In the genomic region with DNA sequence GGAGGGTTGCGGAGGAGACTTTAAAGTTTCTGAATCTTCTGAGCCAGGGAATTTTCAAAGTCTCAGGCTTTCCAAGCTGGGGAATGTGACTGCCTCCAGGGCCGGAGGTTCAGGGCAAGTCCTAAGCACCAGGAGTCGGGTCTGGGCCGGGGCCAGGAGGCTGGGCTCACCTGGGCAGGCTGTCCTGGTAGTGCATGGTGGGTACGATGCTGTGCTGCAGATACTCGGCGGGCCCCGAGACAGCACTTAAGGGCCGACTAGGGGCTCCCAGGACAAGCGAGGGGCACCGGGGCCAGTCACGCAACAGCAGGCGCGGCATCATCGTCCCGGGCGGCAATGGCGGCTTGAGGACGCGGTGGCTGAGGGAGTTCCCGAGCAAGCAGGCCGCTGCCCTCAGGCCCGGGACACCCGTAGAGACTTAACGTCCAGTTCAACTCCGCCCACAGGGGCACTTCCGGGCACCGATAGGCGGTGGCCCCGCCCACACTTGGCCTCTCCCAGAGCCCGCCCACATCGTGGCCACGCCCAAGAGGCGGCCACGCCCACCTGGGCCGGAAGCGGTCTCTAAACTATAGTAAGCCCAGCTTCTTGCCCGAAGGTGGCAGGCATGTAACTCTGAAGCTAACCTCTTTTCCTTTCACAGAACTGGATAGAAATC, we compare ENCODE assay signal across 8 mouse cellular contexts. TPM values are rescaled to one million over a fixed set of nuclear protein-coding genes. Genes with fewer than 3 reads are reported as not detected.
A peak's percentile ranks its signal among the peaks of the same experiment; 100 is the strongest.
DNase-seq lines count a peak whose midpoint lies in the region; ATAC-seq and TF ChIP-seq lines count a peak whose summit lies in the region.

TSS of gene Cpt2 (minus strand) at position 466 of the 658 bp plus-strand sequence.

- peaks cover 3% of the 10 kb centered on the region; the same call in 1 of the 2 replicates for H3K79me2 ChIP-seq in MEL (ENCODE audit: control insufficient read depth, insufficient read depth, low read length, poor library complexity)

- TF ChIP-seq RAD21 in MEL (IDR thresholded peaks at IDR 0.05; ENCODE audit: low read depth, low read length): peak; percentile 57

- TF ChIP-seq POLR2A in MEL (IDR thresholded peaks at IDR 0.05; ENCODE audit: control insufficient read depth in 1 of 2, insufficient read depth in 1 of 2, low read depth in 1 of 2, low read length in 2 of 2, poor library complexity in 1 of 2): peak; percentile 78

- DNase-seq in MEL (ENCODE audit: low read depth, low spot score): peak; percentile 95
- peak; percentile 75 for DNase-seq in cerebellum, adult 8-10 months
- DNase-seq in hindbrain, embryonic 10.5 days (ENCODE audit: low spot score): peak; percentile 97
- peak; percentile 92 for DNase-seq in layer of hippocampus, adult 9-11 months
- DNase-seq in lung, postnatal 0 days (ENCODE audit: low spot score): peak; percentile 99
- DNase-seq in ovary, postnatal 14 days (ENCODE audit: low spot score): peak; percentile 94
- peak; percentile 94 for DNase-seq in thymus, postnatal 14 days

- peak in 1 of 2 experiments; percentile 21; a peak in 1 of 4 replicates for TF ChIP-seq EP300 in MEL (IDR thresholded peaks at IDR 0.05; ENCODE audit: low read depth in 1 of 2, low read length in 2 of 2)
- peak; percentile 55; the same call in 1 of the 2 replicates for TF ChIP-seq EP300 in lung, postnatal 0 days (IDR thresholded peaks at IDR 0.05)

- H3K36me3 ChIP-seq in MEL (ENCODE audit: control insufficient read depth in 1 of 2, insufficient read depth in 2 of 2, low read length in 2 of 2): peaks cover 0 to 27% of the 10 kb centered on the region in 2 experiments; a peak in 2 of 4 replicates
- H3K36me3 ChIP-seq in hindbrain, embryonic 10.5 days: peaks cover 8% of the 10 kb centered on the region; the same call in 1 of the 2 replicates
- H3K36me3 ChIP-seq in lung, postnatal 0 days (ENCODE audit: insufficient read depth, low read length): no peaks in the 10 kb centered on the region

- TF ChIP-seq CTCF in MEL (IDR thresholded peaks at IDR 0.05 in 2 of 3, conservative IDR thresholded peaks at IDR 0.05 in 1 of 3; ENCODE audit: control insufficient read depth in 1 of 3, insufficient read depth in 1 of 3, low read depth in 2 of 3, low read length in 3 of 3, poor library complexity in 1 of 3, severe bottlenecking in 1 of 3): peak in 2 of 3 experiments; percentile 7 to 48; a peak in 2 of 6 replicates
- peak; percentile 60 for TF ChIP-seq CTCF in lung, postnatal 0 days (IDR thresholded peaks at IDR 0.05)

- peak within 1 kb of the TSS; percentile 80 to 96 for H3K4me3 ChIP-seq in MEL (ENCODE audit: control insufficient read depth in 1 of 2, insufficient read depth in 1 of 2, low read depth in 2 of 2, low read length in 2 of 2)
- H3K4me3 ChIP-seq in hindbrain, embryonic 10.5 days: peak within 1 kb of the TSS; percentile 93
- H3K4me3 ChIP-seq in lung, postnatal 0 days (ENCODE audit: low read depth, low read length): peak within 1 kb of the TSS; percentile 72

- WGBS in hindbrain, embryonic 10.5 days: 2% methylated on average over 38 of the region's 38 CpGs
- WGBS in lung, postnatal 0 days: 1% methylated on average over 29 of the region's 38 CpGs

- H3K4me2 ChIP-seq in lung, postnatal 0 days (replicated peaks; ENCODE audit: low read depth, low read length): peak within 1 kb of the TSS; percentile 86

- no peaks in the 10 kb centered on the region for H3K27me3 ChIP-seq in MEL (ENCODE audit: control insufficient read depth in 1 of 2, insufficient read depth in 2 of 2, low read length in 2 of 2)
- no peaks in the 10 kb centered on the region for H3K27me3 ChIP-seq in hindbrain, embryonic 10.5 days (ENCODE audit: insufficient read depth, poor library complexity, severe bottlenecking)
- H3K27me3 ChIP-seq in lung, postnatal 0 days (replicated peaks; ENCODE audit: insufficient read depth, low read length): no peaks in the 10 kb centered on the region

- ATAC-seq in frontal cortex, adult (ENCODE audit: low TSS enrichment): peak; percentile 72
- peak; percentile 99 for ATAC-seq in lung, postnatal 0 days

- H3K9me3 ChIP-seq in MEL (replicated peaks; ENCODE audit: insufficient read depth, low read length): no peaks in the 10 kb centered on the region
- no peaks in the 10 kb centered on the region for H3K9me3 ChIP-seq in hindbrain, embryonic 10.5 days
- H3K9me3 ChIP-seq in lung, postnatal 0 days (ENCODE audit: low read length): no peaks in the 10 kb centered on the region

- H3K4me1 ChIP-seq in MEL (ENCODE audit: control insufficient read depth in 1 of 2, insufficient read depth in 2 of 2, low read length in 2 of 2): peaks cover 21 to 31% of the 10 kb centered on the region in 2 experiments
- H3K4me1 ChIP-seq in hindbrain, embryonic 10.5 days (replicated peaks): peaks cover 23% of the 10 kb centered on the region
- H3K4me1 ChIP-seq in lung, postnatal 0 days (ENCODE audit: insufficient read depth, low read depth, low read length): peaks cover 8% of the 10 kb centered on the region; the same call in 1 of the 2 replicates

- H3K9ac ChIP-seq in MEL (ENCODE audit: control insufficient read depth, low read depth, low read length, poor library complexity, severe bottlenecking): peak within 1 kb of the TSS; percentile 77
- H3K9ac ChIP-seq in lung, postnatal 0 days (replicated peaks; ENCODE audit: low read depth): peak within 1 kb of the TSS; percentile 89

- H3K27ac ChIP-seq in MEL (ENCODE audit: control insufficient read depth, low read depth, low read length): peak within 1 kb of the TSS; percentile 77
- peak within 1 kb of the TSS; percentile 92 for H3K27ac ChIP-seq in hindbrain, embryonic 10.5 days
- H3K27ac ChIP-seq in lung, postnatal 0 days (ENCODE audit: low read length): peak within 1 kb of the TSS; percentile 90

TF ChIP-seq in MEL, 35 proteins besides CTCF, POLR2A, EP300 and RAD21:
- peak; percentile 25; the same call in 1 of the 2 replicates for TF ChIP-seq CHD1 (IDR thresholded peaks at IDR 0.05; ENCODE audit: low read depth, low read length)
- peak; percentile 95 for TF ChIP-seq ELF1 (IDR thresholded peaks at IDR 0.05; ENCODE audit: low read depth, low read length)
- TF ChIP-seq ZC3H11A (IDR thresholded peaks at IDR 0.05; ENCODE audit: low read depth, low read length): peak; percentile 48
- peak; percentile 83 for TF ChIP-seq SIN3A (IDR thresholded peaks at IDR 0.05; ENCODE audit: low read length)
- no peak for TF ChIP-seq ZKSCAN1 (IDR thresholded peaks at IDR 0.05; ENCODE audit: low read depth, low read length)
- TF ChIP-seq ZNF384 (IDR thresholded peaks at IDR 0.05; ENCODE audit: low read depth, low read length): no peak
- no peak for TF ChIP-seq MAFK (IDR thresholded peaks at IDR 0.05; ENCODE audit: borderline replicate concordance, low read depth, low read length)
- no peak for TF ChIP-seq KAT2A (conservative IDR thresholded peaks at IDR 0.05; ENCODE audit: low read depth, low read length)
- peak; percentile 46; the same call in 1 of the 2 replicates for TF ChIP-seq USF1 (IDR thresholded peaks at IDR 0.05; ENCODE audit: low read depth, low read length)
- TF ChIP-seq SMC3 (IDR thresholded peaks at IDR 0.05; ENCODE audit: low read depth, low read length): peak; percentile 49
- peak; percentile 75; the same call in 1 of the 2 replicates for TF ChIP-seq POLR2AphosphoS2 (IDR thresholded peaks at IDR 0.05; ENCODE audit: low read length)
- peak; percentile 64 for TF ChIP-seq MAX (IDR thresholded peaks at IDR 0.05; ENCODE audit: low read length)
- TF ChIP-seq JUND (IDR thresholded peaks at IDR 0.05; ENCODE audit: low read depth, low read length): no peak
- peak; percentile 82 for TF ChIP-seq NELFE (IDR thresholded peaks at IDR 0.05; ENCODE audit: low read depth, low read length)
- no peak for TF ChIP-seq POLR2AphosphoS5 (IDR thresholded peaks at IDR 0.05; ENCODE audit: borderline replicate concordance, low read depth, low read length)
- no peak; the same call in 1 of the 2 replicates for TF ChIP-seq GATA1 (IDR thresholded peaks at IDR 0.05; ENCODE audit: low read depth, low read length)
- TF ChIP-seq MAZ (IDR thresholded peaks at IDR 0.05; ENCODE audit: low read depth, low read length): no peak
- TF ChIP-seq GABPA (IDR thresholded peaks at IDR 0.05; ENCODE audit: low read depth, low read length): no peak
- no peak for TF ChIP-seq RCOR1 (IDR thresholded peaks at IDR 0.05; ENCODE audit: low read depth, low read length)
- peak; percentile 56; the same call in 1 of the 2 replicates for TF ChIP-seq TCF12 (IDR thresholded peaks at IDR 0.05; ENCODE audit: low read depth, low read length)
- TF ChIP-seq TBP (IDR thresholded peaks at IDR 0.05; ENCODE audit: low read depth, low read length): peak; percentile 73
- peak; percentile 61 for TF ChIP-seq HCFC1 (IDR thresholded peaks at IDR 0.05; ENCODE audit: low read depth, low read length)
- peak; percentile 31; the same call in 1 of the 2 replicates for TF ChIP-seq MYC (IDR thresholded peaks at IDR 0.05; ENCODE audit: low read depth, low read length)
- no peak for TF ChIP-seq MXI1 (IDR thresholded peaks at IDR 0.05; ENCODE audit: low read depth, low read length)
- TF ChIP-seq NRF1 (IDR thresholded peaks at IDR 0.05; ENCODE audit: insufficient read depth, low read depth, low read length, poor library complexity, severe bottlenecking): peak; percentile 32; the same call in 1 of the 2 replicates
- peak; percentile 85 for TF ChIP-seq ZMIZ1 (IDR thresholded peaks at IDR 0.05; ENCODE audit: low read depth, low read length)

RNA-seq across cellular contexts. Expression of gene Cpt2, which starts in this region (rescaled TPM):
- total RNA-seq in MEL (2012; rRNA removed): 14.0 and 16.1 TPM in 2 replicates
- 10 to 100 TPM in 1 of 2 experiments, not detected in 1; 37.6 TPM for polyA plus RNA-seq in MEL (2012; ENCODE audit: insufficient read depth in 1 of 2, insufficient read length in 2 of 2, low read depth in 1 of 2, low replicate concordance in 2 of 2, missing spikeins in 1 of 2)
- polyA plus RNA-seq in hindbrain, embryonic 10.5 days (2016; fragmentation: Nextera tagmentation; extraction: Ambion mirVana): 38.7 and 39.7 TPM in 2 replicates
- polyA plus RNA-seq in lung, postnatal 0 days (2015; fragmentation: Nextera tagmentation; extraction: Ambion mirVana): 32.2 and 33.9 TPM in 2 replicates

Comparison
In these comparisons a context has a peak if more than half of its experiments do, and no peak if none do; other contexts are left out.
1. Peak in every context shown above with its lines: DNase-seq, ATAC-seq, H3K4me3 ChIP-seq and H3K27ac ChIP-seq.